Mouse (Mus musculus) stomach, postnatal 0 days (tissue): Measurements from ENCODE around the gene Hmcn1. TPM values are rescaled to one million over a fixed set of nuclear protein-coding genes. Genes with fewer than 3 reads are reported as not detected.

Experiments
- ATAC-seq: fragments of 200-750 bp; cut with Nextera tagmentation; 2 replicates; pipeline ENCODE4 v1.8.0; 2017; ENCODE audit not compliant: low FRiP score, low TSS enrichment
- DNase-seq: peaks from one replicate; pipeline ENCODE4 v3.0.0-alpha.2; 2016; ENCODE audit warnings: low spot score
- H3K27ac ChIP-seq: fragments of 300-500 bp; sonication (generic); replicated peaks from 2 replicates; pipeline ENCODE4 v1.5.1; 2014; ENCODE audit warnings: mild to moderate bottlenecking, control low read depth
- H3K27me3 ChIP-seq: fragments of 300-500 bp; sonication (generic); 2 replicates; pipeline ENCODE4 v1.6.1; 2014; ENCODE audit warnings: low read length; ENCODE audit not compliant: control insufficient read depth, insufficient read depth
- H3K36me3 ChIP-seq: fragments of 300-500 bp; sonication (generic); 2 replicates; pipeline ENCODE4 v1.6.1; 2014; ENCODE audit warnings: low read length, mixed read lengths; ENCODE audit not compliant: control insufficient read depth, insufficient read depth
- H3K4me1 ChIP-seq: fragments of 300-500 bp; sonication (generic); replicated peaks from 2 replicates; pipeline ENCODE4 v1.6.1; 2014; ENCODE audit warnings: antibody characterized with exemption; ENCODE audit not compliant: control insufficient read depth, insufficient read depth
- H3K4me2 ChIP-seq: fragments of 300-500 bp; sonication (generic); replicated peaks from 2 replicates; pipeline ENCODE4 v1.6.1; 2014; ENCODE audit warnings: low read depth, mild to moderate bottlenecking, control low read depth, moderate library complexity
- H3K4me3 ChIP-seq: fragments of 300-500 bp; sonication (generic); 2 replicates; pipeline ENCODE4 v1.5.1; 2014; ENCODE audit warnings: low read depth, low read length, control low read depth
- H3K9ac ChIP-seq: fragments of 300-500 bp; sonication (generic); 2 replicates; pipeline ENCODE4 v1.6.1; 2014; ENCODE audit warnings: mild to moderate bottlenecking, low read length, control low read depth, mixed read lengths
- H3K9me3 ChIP-seq: fragments of 300-500 bp; sonication (generic); 2 replicates; pipeline ENCODE4 v1.6.1; 2016; ENCODE audit warnings: low read length; ENCODE audit not compliant: control insufficient read depth
- CTCF ChIP-seq: IDR thresholded peaks from 2 replicates; pipeline ENCODE4 v1.5.1; 2016; ENCODE audit warnings: antibody characterized with exemption, low read depth, mild to moderate bottlenecking, moderate library complexity
- EP300 ChIP-seq: optimal IDR thresholded peaks from 2 replicates; pipeline ENCODE3; 2016; ENCODE audit warnings: antibody characterized with exemption
- WGBS: fragments of 180-500 bp; shearing (Covaris S2); extraction: QIAGEN DNeasy Blood & Tissue Kit; methylation state at CpG from one replicate; pipeline ENCODE4 v1.1.7; 2014; 5-methylcytosine and 5-hydroxymethylcytosine counted together
- polyA plus RNA-seq: library from polyadenylated mRNA; unstranded; fragments of >200 nt; fragmentation: Nextera tagmentation; extraction: Ambion mirVana; gene quantifications from 2 replicates; pipeline ENCODE4 v1.2.1, GENCODE M21; 2015

Gene Hmcn1
- polyA plus RNA-seq, 1 experiment from 2014 or later = 8.0 TPM

- no peak overlapping the region for H3K9ac ChIP-seq
- H3K9me3 ChIP-seq = no peaks in the 10 kb centered on the region
- DNase-seq (no peak), ATAC-seq (no peak)
- H3K27me3 ChIP-seq = no peaks in the 10 kb centered on the region
- TF ChIP-seq CTCF = no peak
- no peak for TF ChIP-seq EP300
- no peak overlapping the region for H3K4me2 ChIP-seq
- no peaks in the 10 kb centered on the region for H3K4me1 ChIP-seq
- H3K36me3 ChIP-seq = no peaks in the 10 kb centered on the region
- no peak overlapping the region for H3K4me3 ChIP-seq
- H3K27ac ChIP-seq = no peak overlapping the region
- WGBS = 76% methylated on average over 15 of the region's 15 CpGs
Measured at GRCm38 (mm10) chr1:151036405-151036985, 43.3 kb upstream of the Hmcn1 start.

DNA sequence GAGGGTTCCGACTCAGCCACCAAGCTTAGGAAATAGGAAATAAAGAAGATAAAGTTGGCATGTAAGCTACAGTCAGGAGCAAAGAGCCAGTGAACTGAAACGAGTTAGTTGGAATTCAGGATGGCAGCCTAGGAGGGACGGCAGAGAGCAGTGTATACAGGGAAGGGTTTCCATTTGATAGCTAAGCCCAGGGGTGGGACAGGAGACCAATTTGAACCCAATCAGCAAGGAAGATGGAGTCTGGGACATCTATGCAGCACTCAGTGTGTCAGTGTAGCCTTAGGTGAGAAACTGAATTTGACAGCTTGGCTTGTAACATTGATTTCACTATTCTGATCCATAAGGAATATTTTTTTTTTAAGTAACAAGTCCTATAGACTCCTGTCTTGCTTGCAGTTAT is 42.5 kb upstream of the Hmcn1 start:
- Histone ChIP-seq H3K4me3 (no peak overlapping the region), H3K9me3 (no peaks in the 10 kb centered on the region), H3K4me2 (no peak overlapping the region), H3K27me3 (no peaks in the 10 kb centered on the region), H3K4me1 (no peaks in the 10 kb centered on the region), H3K27ac (no peak overlapping the region), H3K9ac (no peak overlapping the region), H3K36me3 (no peaks in the 10 kb centered on the region)
- no peak for TF ChIP-seq EP300
- TF ChIP-seq CTCF = no peak
- DNase-seq (no peak), ATAC-seq (no peak)
- WGBS = 80% methylated on average over 3 of the region's 3 CpGs

GRCm38 (mm10) chr1:151034993-151035592 is 41.9 kb upstream of the Hmcn1 start:
- no peak overlapping the region for H3K9ac ChIP-seq
- no peak overlapping the region for H3K27ac ChIP-seq
- WGBS = 0% methylated on average over 5 of the region's 5 CpGs
- no peak overlapping the region for H3K4me3 ChIP-seq
- H3K4me2 ChIP-seq = no peak overlapping the region
- no peaks in the 10 kb centered on the region for H3K4me1 ChIP-seq
- DNase-seq (peak; percentile 68), ATAC-seq (peak; percentile 32; the same call in 1 of the 2 replicates)
- H3K9me3 ChIP-seq = no peaks in the 10 kb centered on the region
- TF ChIP-seq EP300 = no peak
- peak; percentile 86 for TF ChIP-seq CTCF
- no peaks in the 10 kb centered on the region for H3K27me3 ChIP-seq
- H3K36me3 ChIP-seq = no peaks in the 10 kb centered on the region

DNA sequence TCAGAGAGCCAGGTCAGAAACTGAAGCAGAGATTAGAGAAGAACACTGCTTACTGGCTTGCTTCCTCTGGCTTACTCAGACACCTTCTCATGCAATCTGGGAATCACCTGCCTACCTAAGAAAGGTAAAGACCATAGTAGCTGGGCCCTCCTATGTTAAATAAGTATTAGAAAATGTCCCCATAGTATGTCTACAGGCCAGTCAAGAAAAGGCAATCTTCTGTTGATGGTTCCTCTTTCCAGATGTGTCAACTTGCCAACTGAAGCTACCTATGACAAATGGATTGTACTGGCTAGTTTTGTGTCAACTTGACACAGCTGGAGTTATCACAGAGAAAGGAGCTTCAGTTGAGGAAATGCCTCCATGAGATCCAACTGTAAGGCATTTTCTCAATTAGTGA is 40.1 kb upstream of the Hmcn1 start:
- TF ChIP-seq CTCF (no peak), EP300 (no peak)
- Histone ChIP-seq H3K27me3 (no peaks in the 10 kb centered on the region), H3K27ac (no peak overlapping the region), H3K4me1 (no peaks in the 10 kb centered on the region), H3K9ac (no peak overlapping the region), H3K4me3 (no peak overlapping the region), H3K9me3 (no peaks in the 10 kb centered on the region), H3K4me2 (no peak overlapping the region), H3K36me3 (no peaks in the 10 kb centered on the region)
- no peak for ATAC-seq
- DNase-seq = no peak

GRCm38 (mm10) chr1:151031581-151031980 is 38.3 kb upstream of the Hmcn1 start:
- no peak for DNase-seq
- WGBS = 62% methylated on average over 10 of the region's 10 CpGs
- ATAC-seq = no peak
- H3K4me1 ChIP-seq = no peaks in the 10 kb centered on the region
- H3K27me3 ChIP-seq = no peaks in the 10 kb centered on the region
- no peak overlapping the region for H3K9ac ChIP-seq
- H3K27ac ChIP-seq = no peak overlapping the region
- H3K9me3 ChIP-seq = no peaks in the 10 kb centered on the region
- TF ChIP-seq CTCF = no peak
- no peak for TF ChIP-seq EP300
- H3K36me3 ChIP-seq = no peaks in the 10 kb centered on the region
- no peak overlapping the region for H3K4me3 ChIP-seq
- H3K4me2 ChIP-seq = no peak overlapping the region

- H3K27me3 ChIP-seq = no peaks in the 10 kb centered on the region
- no peaks in the 10 kb centered on the region for H3K36me3 ChIP-seq
- H3K4me3 ChIP-seq = no peak overlapping the region
- WGBS = 60% methylated on average over 8 of the region's 8 CpGs
- no peak for DNase-seq
- no peak for ATAC-seq
- no peak for TF ChIP-seq EP300
- no peak for TF ChIP-seq CTCF
- H3K9me3 ChIP-seq = no peaks in the 10 kb centered on the region
- no peak overlapping the region for H3K4me2 ChIP-seq
- no peak overlapping the region for H3K27ac ChIP-seq
- H3K9ac ChIP-seq = no peak overlapping the region
- no peaks in the 10 kb centered on the region for H3K4me1 ChIP-seq
Measured at GRCm38 (mm10) chr1:151031086-151031485, 37.9 kb upstream of the Hmcn1 start.
